Mouse (Mus musculus): Measurements from ENCODE around the gene Enoph1. TPM values are rescaled to one million over a fixed set of nuclear protein-coding genes. Genes with fewer than 3 reads are reported as not detected.

Gene Enoph1
- total RNA-seq, 2 experiments from 2014 or later = 3.3 to 4.2 TPM

GRCm38 (mm10) chr5:100038714-100039601 lies 827 bp upstream of the Enoph1 start:
- peak; percentile 74 for ATAC-seq (replicated peaks; ENCODE audit: low FRiP score, poor library complexity, severe bottlenecking)

GRCm38 (mm10) chr5:100040281-100040784 lies 548 bp downstream of the Enoph1 start:
- no peak; the same call in 1 of the 2 replicates for ATAC-seq (replicated peaks; ENCODE audit: low FRiP score, poor library complexity, severe bottlenecking)

- no peak for ATAC-seq (replicated peaks; ENCODE audit: low FRiP score, poor library complexity, severe bottlenecking)
Measured at GRCm38 (mm10) chr5:100041272-100041671, 1.5 kb downstream of the Enoph1 start.

GRCm38 (mm10) chr5:100042467-100042866 lies 2.7 kb downstream of the Enoph1 start:
- ATAC-seq (replicated peaks; ENCODE audit: low FRiP score, poor library complexity, severe bottlenecking) = no peak

- no peak for ATAC-seq (replicated peaks; ENCODE audit: low FRiP score, poor library complexity, severe bottlenecking)
Measured at GRCm38 (mm10) chr5:100043361-100043760, 3.6 kb downstream of the Enoph1 start.

GRCm38 (mm10) chr5:100044030-100044429 lies 4.2 kb downstream of the Enoph1 start:
- no peak for ATAC-seq (replicated peaks; ENCODE audit: low FRiP score, poor library complexity, severe bottlenecking)

- no peak for ATAC-seq (replicated peaks; ENCODE audit: low FRiP score, poor library complexity, severe bottlenecking)
Measured at GRCm38 (mm10) chr5:100044621-100045020, 4.8 kb downstream of the Enoph1 start.

- ATAC-seq (replicated peaks; ENCODE audit: low FRiP score, poor library complexity, severe bottlenecking) = no peak
Measured at GRCm38 (mm10) chr5:100046096-100046495, 6.3 kb downstream of the Enoph1 start.

- no peak for ATAC-seq (replicated peaks; ENCODE audit: low FRiP score, poor library complexity, severe bottlenecking)
Measured at GRCm38 (mm10) chr5:100047143-100047640, 7.4 kb downstream of the Enoph1 start.

- ATAC-seq (replicated peaks; ENCODE audit: low FRiP score, poor library complexity, severe bottlenecking) = no peak
Measured at GRCm38 (mm10) chr5:100047871-100048270, 8.1 kb downstream of the Enoph1 start.

GRCm38 (mm10) chr5:100049904-100050303 lies 10.1 kb downstream of the Enoph1 start:
- no peak for ATAC-seq (replicated peaks; ENCODE audit: low FRiP score, poor library complexity, severe bottlenecking)

GRCm38 (mm10) chr5:100052728-100053127 lies 12.9 kb downstream of the Enoph1 start:
- ATAC-seq (replicated peaks; ENCODE audit: low FRiP score, poor library complexity, severe bottlenecking) = no peak

- no peak; the same call in 1 of the 2 replicates for ATAC-seq (replicated peaks; ENCODE audit: low FRiP score, poor library complexity, severe bottlenecking)
Measured at GRCm38 (mm10) chr5:100054807-100055547, 15.2 kb downstream of the Enoph1 start.

- ATAC-seq (replicated peaks; ENCODE audit: low FRiP score, poor library complexity, severe bottlenecking) = no peak
Measured at GRCm38 (mm10) chr5:100055866-100056369, 16.1 kb downstream of the Enoph1 start.

- no peak for ATAC-seq (replicated peaks; ENCODE audit: low FRiP score, poor library complexity, severe bottlenecking)
Measured at GRCm38 (mm10) chr5:100057461-100058209, 17.9 kb downstream of the Enoph1 start.

GRCm38 (mm10) chr5:100058729-100059128 lies 18.9 kb downstream of the Enoph1 start:
- ATAC-seq (replicated peaks; ENCODE audit: low FRiP score, poor library complexity, severe bottlenecking) = no peak

GRCm38 (mm10) chr5:100059326-100059725 lies 19.5 kb downstream of the Enoph1 start:
- ATAC-seq (replicated peaks; ENCODE audit: low FRiP score, poor library complexity, severe bottlenecking) = no peak

GRCm38 (mm10) chr5:100060876-100061275 lies 21.1 kb downstream of the Enoph1 start:
- ATAC-seq (replicated peaks; ENCODE audit: low FRiP score, poor library complexity, severe bottlenecking) = no peak

- no peak for ATAC-seq (replicated peaks; ENCODE audit: low FRiP score, poor library complexity, severe bottlenecking)
Measured at GRCm38 (mm10) chr5:100067579-100067978, 27.8 kb downstream of the Enoph1 start.

GRCm38 (mm10) chr5:100069526-100069925 lies 29.7 kb downstream of the Enoph1 start:
- no peak for ATAC-seq (replicated peaks; ENCODE audit: low FRiP score, poor library complexity, severe bottlenecking)

All from erythroid progenitor cell, adult 5-6 weeks (primary cell).